In the genomic region with DNA sequence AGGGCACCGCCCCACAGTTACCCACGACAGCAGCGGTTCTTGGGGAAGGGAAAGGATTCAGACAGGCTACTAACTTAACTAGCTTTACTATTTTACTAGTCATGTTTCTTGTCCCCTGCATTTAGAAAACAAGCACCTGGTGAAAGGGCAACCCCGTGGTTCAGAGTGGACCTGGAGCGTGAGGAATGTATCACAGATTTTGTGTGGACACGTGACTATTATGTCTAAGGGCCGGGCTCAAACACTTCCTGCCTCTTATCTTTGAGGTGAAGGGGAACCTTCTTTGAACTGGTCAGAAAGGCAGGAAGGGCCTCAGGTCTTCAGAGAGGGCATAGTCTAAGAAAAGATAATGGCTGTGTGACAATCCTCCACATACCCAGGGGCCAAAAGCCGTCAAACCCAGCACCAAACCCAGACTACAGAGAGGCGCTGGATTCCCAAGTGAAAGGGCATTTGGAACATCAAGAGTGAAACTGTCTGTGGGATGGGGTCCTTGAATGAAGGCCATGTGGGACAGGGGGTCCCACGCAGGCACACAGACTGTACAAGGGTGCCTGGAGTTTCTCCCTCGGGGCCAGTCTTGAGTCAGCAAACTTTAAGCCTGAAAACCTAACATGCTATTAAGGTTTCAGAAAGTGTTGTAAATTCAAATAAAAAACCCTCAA, we compare ENCODE assay signal across 9 mouse cellular contexts. TPM values are rescaled to one million over a fixed set of nuclear protein-coding genes. Genes with fewer than 3 reads are reported as not detected.
A peak's percentile ranks its signal among the peaks of the same experiment; 100 is the strongest.
DNase-seq lines count a peak whose midpoint lies in the region; ATAC-seq and TF ChIP-seq lines count a peak whose summit lies in the region.
"Had no signal": no experiment of that assay in that cellular context is flagged by ENCODE, and none has a peak within 500 bp of the region (broad histone marks: within the 10 kb centered on the region; RNA-seq: fewer than 3 reads in every experiment).

No protein-coding gene starts in this region.

- peak overlapping the region; percentile 86 for H3K4me3 ChIP-seq in heart, embryonic 13.5 days
- H3K4me3 ChIP-seq in ES-E14 (ENCODE audit: insufficient read depth in 1 of 2, low read depth in 1 of 2, low read length in 2 of 2, poor library complexity in 1 of 2, severe bottlenecking in 1 of 2), result peak overlapping the region; percentile 83 to 84
- peak overlapping the region; percentile 83 for H3K4me3 ChIP-seq in heart, embryonic 16.5 days (ENCODE audit: low read length)

- no peaks in the 10 kb centered on the region for H3K36me3 ChIP-seq in heart, embryonic 13.5 days
- peaks cover 11% of the 10 kb centered on the region for H3K36me3 ChIP-seq in ES-E14 (ENCODE audit: control insufficient read depth, insufficient read depth, low read length, poor library complexity, severe bottlenecking)
- H3K36me3 ChIP-seq in heart, embryonic 16.5 days (ENCODE audit: control insufficient read depth, insufficient read depth), result no peaks in the 10 kb centered on the region

- 30% methylated on average over 11 of the region's 11 CpGs for WGBS in heart, embryonic 13.5 days
- 46% methylated on average over 11 of the region's 11 CpGs for WGBS in heart, embryonic 16.5 days

- peaks cover 73% of the 10 kb centered on the region for H3K4me1 ChIP-seq in heart, embryonic 13.5 days
- H3K4me1 ChIP-seq in ES-E14 (ENCODE audit: control insufficient read depth in 2 of 2, insufficient read depth in 2 of 2, low read length in 2 of 2, poor library complexity in 1 of 2), result peaks cover 18 to 42% of the 10 kb centered on the region in 2 experiments
- H3K4me1 ChIP-seq in heart, embryonic 16.5 days (ENCODE audit: control insufficient read depth, insufficient read depth, low read length), result peaks cover 62% of the 10 kb centered on the region

- peak overlapping the region; percentile 82 for H3K4me2 ChIP-seq in heart, embryonic 13.5 days
- H3K4me2 ChIP-seq in heart, embryonic 16.5 days (ENCODE audit: low read depth, low read length), result peak overlapping the region; percentile 87

- no peaks in the 10 kb centered on the region for H3K9me3 ChIP-seq in heart, embryonic 13.5 days
- H3K9me3 ChIP-seq in ES-E14 (ENCODE audit: control insufficient read depth, insufficient read depth, low read depth, low read length), result no peaks in the 10 kb centered on the region
- no peaks in the 10 kb centered on the region for H3K9me3 ChIP-seq in heart, embryonic 16.5 days (replicated peaks; ENCODE audit: control insufficient read depth, low read length)

- H3K9ac ChIP-seq in heart, embryonic 13.5 days, result peak overlapping the region; percentile 96
- peak overlapping the region; percentile 61 for H3K9ac ChIP-seq in ES-E14 (ENCODE audit: insufficient read depth, low read depth, low read length, poor library complexity, severe bottlenecking)
- peak overlapping the region; percentile 95 for H3K9ac ChIP-seq in heart, embryonic 16.5 days (ENCODE audit: low read length)

- intact Hi-C loops in heart, postnatal 10 days (cut with DNase I), result no loop called here

- peak overlapping the region; percentile 93; the same call in 1 of the 2 replicates for H3K27ac ChIP-seq in heart, embryonic 13.5 days (replicated peaks)
- peak overlapping the region; percentile 75 for H3K27ac ChIP-seq in ES-E14 (ENCODE audit: insufficient read depth, low read depth, low read length, poor library complexity, severe bottlenecking)
- H3K27ac ChIP-seq in heart, embryonic 16.5 days (ENCODE audit: low read length), result peak overlapping the region; percentile 50; the same call in 1 of the 2 replicates

- ATAC-seq in heart, embryonic 13.5 days (ENCODE audit: extremely low read depth, insufficient number of reproducible peaks, low FRiP score, low TSS enrichment), result no peak
- ATAC-seq in heart, embryonic 16.5 days (replicated peaks; ENCODE audit: extremely low read depth, insufficient read depth, low FRiP score), result no peak
- ATAC-seq in megakaryocyte, adult 5-6 weeks (ENCODE audit: poor library complexity, severe bottlenecking), result peak; percentile 28; the same call in 1 of the 2 replicates

- no peak for DNase-seq in heart, postnatal 10 days
- DNase-seq in ES-E14 (ENCODE audit: low read depth, low spot score), result no peak
- no peak for DNase-seq in thymus, adult 18-20 months
- DNase-seq in layer of hippocampus, adult 18-20 months (ENCODE audit: low spot score in 2 of 2), result no peak
- no peak for DNase-seq in spleen, adult 18-20 months
- DNase-seq: right cerebral cortex, postnatal 4 days had no signal

- in situ Hi-C loops in ES-E14 (cut with MboI; ENCODE audit: low sequenced_read_pairs in 2 of 2, unreplicated experiment in 2 of 2), result no loop called here

- H3K27me3 ChIP-seq in heart, embryonic 13.5 days (replicated peaks), result no peaks in the 10 kb centered on the region
- H3K27me3 ChIP-seq in heart, embryonic 16.5 days (ENCODE audit: control insufficient read depth, insufficient read depth, low read length), result no peaks in the 10 kb centered on the region

TF ChIP-seq in ES-E14, 5 proteins besides CTCF, POLR2A, EP300 and RAD21:
- no peak for TF ChIP-seq HCFC1 (IDR thresholded peaks at IDR 0.05; ENCODE audit: borderline replicate concordance, insufficient read depth, low read length)
- no peak for TF ChIP-seq ZC3H11A (IDR thresholded peaks at IDR 0.05; ENCODE audit: borderline replicate concordance, low read depth, low read length)
- no peak for TF ChIP-seq ZNF384 (IDR thresholded peaks at IDR 0.05; ENCODE audit: low read depth, low read length)
- TF ChIP-seq MAFK (IDR thresholded peaks at IDR 0.05; ENCODE audit: insufficient read depth, low read depth, low read length), result no peak
TF ChIP-seq in ES-E14: peak in this region for 0.

RNA-seq across cellular contexts. Expression of a gene that starts 2.6 kb away (rescaled TPM):
- polyA plus RNA-seq in heart, embryonic 13.5 days (2015; fragmentation: Nextera tagmentation; extraction: Ambion mirVana), result 87.6 and 91.3 TPM in 2 replicates
- 10 to 100 TPM; 84.5 to 88.7 TPM for total RNA-seq in heart, postnatal 10 days (2021)
- total RNA-seq in ES-E14 (2012; rRNA removed), result 102 and 164 TPM in 2 replicates
- 61.8 and 73.3 TPM in 2 replicates for polyA plus RNA-seq in heart, embryonic 16.5 days (2015; fragmentation: Nextera tagmentation; extraction: Ambion mirVana)
- 71.3 and 72.6 TPM in 2 replicates for total RNA-seq in megakaryocyte, adult 5-6 weeks (2015)
- 47.4 and 51.1 TPM in 2 replicates for total RNA-seq in megakaryocyte, adult 5-6 weeks (2017)
- total RNA-seq in layer of hippocampus, adult 18-20 months (2021), result 100 to 1,000 TPM in 1 of 2 experiments, 10 to 100 TPM in 1; 98.6 to 111 TPM
